Mouse (Mus musculus): ENCODE measurements at regions not wholly inside any gene's neighbourhood (a gene's known extent, or its start where the extent isn't known, plus 50 kb on each side); places are given as distances from the start of the nearest gene placed in this dataset.

- H3K27me3 ChIP-seq (replicated peaks; ENCODE audit: control insufficient read depth, insufficient read depth, low read length), result no peaks in the 10 kb centered on the region
- no peaks in the 10 kb centered on the region for H3K36me3 ChIP-seq (ENCODE audit: control insufficient read depth, insufficient read depth, low read length)
- peak; percentile 58; the same call in 1 of the 2 replicates for ATAC-seq (replicated peaks; ENCODE audit: low FRiP score)
- peaks cover 7% of the 10 kb centered on the region for H3K4me1 ChIP-seq (replicated peaks; ENCODE audit: control insufficient read depth, insufficient read depth, low read length)
- H3K9ac ChIP-seq (ENCODE audit: low read depth, low read length), result no peak overlapping the region
- peak; percentile 29 for DNase-seq (ENCODE audit: low spot score)
- H3K9me3 ChIP-seq (ENCODE audit: control insufficient read depth, low read length), result no peaks in the 10 kb centered on the region
- H3K27ac ChIP-seq (ENCODE audit: low read depth, low read length), result no peak overlapping the region
- H3K4me2 ChIP-seq, result no peak overlapping the region
- 37% methylated on average over 9 of the region's 9 CpGs for WGBS
- H3K4me3 ChIP-seq (ENCODE audit: low read depth, low read length), result no peak overlapping the region
Observed at GRCm38 (mm10) chr14:46612584-46612983, 147.8 kb upstream of the Cdkn3 start.

- DNase-seq (ENCODE audit: low spot score) (no peak), ATAC-seq (replicated peaks; ENCODE audit: low FRiP score) (no peak)
- Histone ChIP-seq H3K9ac (ENCODE audit: low read depth, low read length) (no peak overlapping the region), H3K4me3 (ENCODE audit: low read depth, low read length) (no peak overlapping the region), H3K4me2 (no peak overlapping the region), H3K27me3 (replicated peaks; ENCODE audit: control insufficient read depth, insufficient read depth, low read length) (no peaks in the 10 kb centered on the region), H3K4me1 (replicated peaks; ENCODE audit: control insufficient read depth, insufficient read depth, low read length) (peaks cover 7% of the 10 kb centered on the region), H3K9me3 (ENCODE audit: control insufficient read depth, low read length) (no peaks in the 10 kb centered on the region), H3K36me3 (ENCODE audit: control insufficient read depth, insufficient read depth, low read length) (no peaks in the 10 kb centered on the region), H3K27ac (ENCODE audit: low read depth, low read length) (no peak overlapping the region)
- WGBS, result 78% methylated on average over 5 of the region's 5 CpGs
Observed at GRCm38 (mm10) chr14:46610926-46611325, 149.4 kb upstream of the Cdkn3 start.

GRCm38 (mm10) chr14:46610226-46610855 is 150.0 kb upstream of the Cdkn3 start:
- Histone ChIP-seq H3K4me3 (ENCODE audit: low read depth, low read length) (no peak overlapping the region), H3K4me2 (no peak overlapping the region), H3K27ac (ENCODE audit: low read depth, low read length) (no peak overlapping the region), H3K27me3 (replicated peaks; ENCODE audit: control insufficient read depth, insufficient read depth, low read length) (no peaks in the 10 kb centered on the region), H3K9ac (ENCODE audit: low read depth, low read length) (no peak overlapping the region), H3K9me3 (ENCODE audit: control insufficient read depth, low read length) (no peaks in the 10 kb centered on the region), H3K36me3 (ENCODE audit: control insufficient read depth, insufficient read depth, low read length) (no peaks in the 10 kb centered on the region), H3K4me1 (replicated peaks; ENCODE audit: control insufficient read depth, insufficient read depth, low read length) (peaks cover 7% of the 10 kb centered on the region)
- ATAC-seq (replicated peaks; ENCODE audit: low FRiP score) (no peak), DNase-seq (ENCODE audit: low spot score) (no peak)
- WGBS, result 80% methylated on average over 9 of the region's 9 CpGs

- 76% methylated on average over 3 of the region's 3 CpGs for WGBS
Observed at GRCm38 (mm10) chr14:46606694-46607093, 153.6 kb upstream of the Cdkn3 start.

GRCm38 (mm10) chr14:46606037-46606436 is 154.3 kb upstream of the Cdkn3 start:
- H3K9ac ChIP-seq (ENCODE audit: low read depth, low read length), result no peak overlapping the region
- ATAC-seq (replicated peaks; ENCODE audit: low FRiP score) (no peak), DNase-seq (ENCODE audit: low spot score) (no peak)

More at GRCm38 (mm10) chr14:46606694-46607093, 153.6 kb upstream of the Cdkn3 start:
- DNase-seq (ENCODE audit: low spot score), result no peak
- ATAC-seq (replicated peaks; ENCODE audit: low FRiP score), result no peak
- peaks cover 5% of the 10 kb centered on the region for H3K4me1 ChIP-seq (replicated peaks; ENCODE audit: control insufficient read depth, insufficient read depth, low read length)
- H3K9ac ChIP-seq (ENCODE audit: low read depth, low read length), result no peak overlapping the region
- no peak overlapping the region for H3K4me2 ChIP-seq
- H3K27ac ChIP-seq (ENCODE audit: low read depth, low read length), result no peak overlapping the region
- H3K4me3 ChIP-seq (ENCODE audit: low read depth, low read length), result no peak overlapping the region
- H3K36me3 ChIP-seq (ENCODE audit: control insufficient read depth, insufficient read depth, low read length), result no peaks in the 10 kb centered on the region
- H3K9me3 ChIP-seq (ENCODE audit: control insufficient read depth, low read length), result no peaks in the 10 kb centered on the region
- H3K27me3 ChIP-seq (replicated peaks; ENCODE audit: control insufficient read depth, insufficient read depth, low read length), result no peaks in the 10 kb centered on the region

GRCm38 (mm10) chr14:46604886-46605531 is 155.3 kb upstream of the Cdkn3 start:
- Histone ChIP-seq H3K4me1 (replicated peaks; ENCODE audit: control insufficient read depth, insufficient read depth, low read length) (peaks cover 5% of the 10 kb centered on the region), H3K36me3 (ENCODE audit: control insufficient read depth, insufficient read depth, low read length) (no peaks in the 10 kb centered on the region), H3K27me3 (replicated peaks; ENCODE audit: control insufficient read depth, insufficient read depth, low read length) (no peaks in the 10 kb centered on the region), H3K4me3 (ENCODE audit: low read depth, low read length) (no peak overlapping the region), H3K27ac (ENCODE audit: low read depth, low read length) (no peak overlapping the region), H3K9me3 (ENCODE audit: control insufficient read depth, low read length) (no peaks in the 10 kb centered on the region), H3K9ac (ENCODE audit: low read depth, low read length) (no peak overlapping the region), H3K4me2 (0 out of 2 replicates have a peak overlapping the region, but pooled peaks have one; percentile 5)
- ATAC-seq (replicated peaks; ENCODE audit: low FRiP score) (no peak), DNase-seq (ENCODE audit: low spot score) (no peak)
- WGBS, result 34% methylated on average over 16 of the region's 16 CpGs

More at GRCm38 (mm10) chr14:46606037-46606436, 154.3 kb upstream of the Cdkn3 start:
- Histone ChIP-seq H3K36me3 (ENCODE audit: control insufficient read depth, insufficient read depth, low read length) (no peaks in the 10 kb centered on the region), H3K4me1 (replicated peaks; ENCODE audit: control insufficient read depth, insufficient read depth, low read length) (peaks cover 5% of the 10 kb centered on the region), H3K9me3 (ENCODE audit: control insufficient read depth, low read length) (no peaks in the 10 kb centered on the region), H3K4me2 (no peak overlapping the region), H3K27ac (ENCODE audit: low read depth, low read length) (no peak overlapping the region), H3K27me3 (replicated peaks; ENCODE audit: control insufficient read depth, insufficient read depth, low read length) (no peaks in the 10 kb centered on the region), H3K4me3 (ENCODE audit: low read depth, low read length) (no peak overlapping the region)
- WGBS, result 50% methylated on average over 9 of the region's 9 CpGs

- DNase-seq (ENCODE audit: low spot score) (no peak), ATAC-seq (replicated peaks; ENCODE audit: low FRiP score) (no peak)
- Histone ChIP-seq H3K4me2 (no peak overlapping the region), H3K4me1 (replicated peaks; ENCODE audit: control insufficient read depth, insufficient read depth, low read length) (peaks cover 5% of the 10 kb centered on the region), H3K27ac (ENCODE audit: low read depth, low read length) (no peak overlapping the region), H3K4me3 (ENCODE audit: low read depth, low read length) (no peak overlapping the region), H3K9me3 (ENCODE audit: control insufficient read depth, low read length) (no peaks in the 10 kb centered on the region), H3K27me3 (replicated peaks; ENCODE audit: control insufficient read depth, insufficient read depth, low read length) (no peaks in the 10 kb centered on the region), H3K36me3 (ENCODE audit: control insufficient read depth, insufficient read depth, low read length) (no peaks in the 10 kb centered on the region), H3K9ac (ENCODE audit: low read depth, low read length) (no peak overlapping the region)
- 76% methylated on average over 14 of the region's 14 CpGs for WGBS
Observed at GRCm38 (mm10) chr14:46604156-46604885, 156.0 kb upstream of the Cdkn3 start.

GRCm38 (mm10) chr14:46596696-46597359 is 163.5 kb upstream of the Cdkn3 start:
- H3K4me1 ChIP-seq (replicated peaks; ENCODE audit: control insufficient read depth, insufficient read depth, low read length), result peaks cover 7% of the 10 kb centered on the region
- no peaks in the 10 kb centered on the region for H3K9me3 ChIP-seq (ENCODE audit: control insufficient read depth, low read length)
- no peak overlapping the region for H3K4me3 ChIP-seq (ENCODE audit: low read depth, low read length)
- WGBS, result 39% methylated on average over 7 of the region's 7 CpGs
- H3K27me3 ChIP-seq (replicated peaks; ENCODE audit: control insufficient read depth, insufficient read depth, low read length), result no peaks in the 10 kb centered on the region
- no peaks in the 10 kb centered on the region for H3K36me3 ChIP-seq (ENCODE audit: control insufficient read depth, insufficient read depth, low read length)
- peak overlapping the region; percentile 75 for H3K27ac ChIP-seq (ENCODE audit: low read depth, low read length)
- peak; percentile 31 for DNase-seq (ENCODE audit: low spot score)
- H3K9ac ChIP-seq (ENCODE audit: low read depth, low read length), result no peak overlapping the region
- ATAC-seq (replicated peaks; ENCODE audit: low FRiP score), result peak; percentile 99
- peak overlapping the region; percentile 0; the same call in 1 of the 2 replicates for H3K4me2 ChIP-seq

Data from liver, embryonic 11.5 days (tissue).